Comparison of ENCODE assay signal across 9 mouse cellular contexts in genomic region chr2:152450241-152450640, GRCm38 (mm10). TPM values are rescaled to one million over a fixed set of nuclear protein-coding genes. Genes with fewer than 3 reads are reported as not detected.
A peak's percentile ranks its signal among the peaks of the same experiment; 100 is the strongest.
DNase-seq lines count a peak whose midpoint lies in the region; ATAC-seq lines count a peak whose summit lies in the region.
"Had no signal": no experiment of that assay in that cellular context is flagged by ENCODE, and none has a peak within 500 bp of the region (broad histone marks: within the 10 kb centered on the region; RNA-seq: fewer than 3 reads in every experiment).

No protein-coding gene starts in this region.

- H3K27ac ChIP-seq in midbrain, embryonic 14.5 days (replicated peaks; ENCODE audit: low read depth, low read length): no peak overlapping the region
- no peak overlapping the region for H3K27ac ChIP-seq in midbrain, embryonic 15.5 days
- H3K27ac ChIP-seq: heart, embryonic 13.5 days had no signal

- no peaks in the 10 kb centered on the region for H3K9me3 ChIP-seq in midbrain, embryonic 14.5 days (ENCODE audit: control insufficient read depth, low read length)
- H3K9me3 ChIP-seq in midbrain, embryonic 15.5 days: no peaks in the 10 kb centered on the region
- H3K9me3 ChIP-seq: heart, embryonic 13.5 days had no signal

- DNase-seq in CD4-positive, CD25-positive, alpha-beta regulatory T cell, adult 2 months (ENCODE audit: low read depth, low spot score): peak; percentile 51
- peak; percentile 84 for DNase-seq in midbrain, embryonic 14.5 days
- peak; percentile 68 for DNase-seq in cerebellum, adult 8-10 months
- DNase-seq in left cerebral cortex, postnatal 36 days (ENCODE audit: low spot score in 2 of 2): peak; percentile 57 to 66
- DNase-seq in retina, postnatal 7 days (ENCODE audit: low read depth, low spot score): peak; percentile 65

- no peak overlapping the region for H3K9ac ChIP-seq in midbrain, embryonic 14.5 days (replicated peaks; ENCODE audit: low read length)
- no peak overlapping the region for H3K9ac ChIP-seq in midbrain, embryonic 15.5 days
- H3K9ac ChIP-seq: heart, embryonic 13.5 days had no signal

- no peak overlapping the region for H3K4me2 ChIP-seq in midbrain, embryonic 14.5 days (ENCODE audit: low read length)
- no peak overlapping the region for H3K4me2 ChIP-seq in midbrain, embryonic 15.5 days
- H3K4me2 ChIP-seq: heart, embryonic 13.5 days had no signal

- ATAC-seq in CD4-positive, CD25-positive, alpha-beta regulatory T cell, adult 4 months: no peak
- ATAC-seq in midbrain, embryonic 14.5 days (ENCODE audit: low FRiP score, low TSS enrichment): no peak
- no peak for ATAC-seq in midbrain, embryonic 15.5 days (replicated peaks)
- ATAC-seq in hematopoietic stem cell, adult 5-6 weeks (replicated peaks in 1 of 2; ENCODE audit: insufficient read depth in 1 of 2, low FRiP score in 2 of 2, low TSS enrichment in 1 of 2, low read depth in 1 of 2, poor library complexity in 2 of 2, severe bottlenecking in 2 of 2): peak; percentile 58 to 75; a peak in 3 of 4 replicates

- WGBS in midbrain, embryonic 14.5 days: 5% methylated on average over 5 of the region's 5 CpGs
- WGBS in midbrain, embryonic 15.5 days: 6% methylated on average over 5 of the region's 5 CpGs

- intact Hi-C loops in left cerebral cortex, postnatal 36 days (cut with DNase I): loop anchor here (5.0 kb wide), 1 partner anchor 92 kb away; the partner anchor contains the start of gene Defb29

- H3K36me3 ChIP-seq in midbrain, embryonic 14.5 days (ENCODE audit: control insufficient read depth, insufficient read depth, low read length): no peaks in the 10 kb centered on the region
- H3K36me3 ChIP-seq in midbrain, embryonic 15.5 days (replicated peaks): no peaks in the 10 kb centered on the region
- H3K36me3 ChIP-seq: heart, embryonic 13.5 days had no signal

- H3K27me3 ChIP-seq in midbrain, embryonic 14.5 days (ENCODE audit: control insufficient read depth, insufficient read depth, low read length): no peaks in the 10 kb centered on the region
- no peaks in the 10 kb centered on the region for H3K27me3 ChIP-seq in midbrain, embryonic 15.5 days (replicated peaks)
- H3K27me3 ChIP-seq: heart, embryonic 13.5 days had no signal

- no peak overlapping the region for H3K4me3 ChIP-seq in midbrain, embryonic 14.5 days (replicated peaks; ENCODE audit: low read depth, low read length)
- H3K4me3 ChIP-seq in midbrain, embryonic 15.5 days: no peak overlapping the region
- H3K4me3 ChIP-seq: heart, embryonic 13.5 days had no signal

- H3K4me1 ChIP-seq in midbrain, embryonic 14.5 days (ENCODE audit: control insufficient read depth, insufficient read depth, low read length): no peaks in the 10 kb centered on the region
- H3K4me1 ChIP-seq in midbrain, embryonic 15.5 days: no peaks in the 10 kb centered on the region

RNA-seq across cellular contexts. Expression of gene Defb23, which starts 14.2 kb away (rescaled TPM):
- not detected for polyA plus RNA-seq in CD4-positive, CD25-positive, alpha-beta regulatory T cell, adult 4 months (2017; shearing (Covaris generic))
- not detected in 2 replicates for polyA plus RNA-seq in midbrain, embryonic 14.5 days (2014; fragmentation: Nextera tagmentation; extraction: Ambion mirVana)
- polyA plus RNA-seq in midbrain, embryonic 15.5 days (2015; fragmentation: Nextera tagmentation; extraction: Ambion mirVana): not detected in 2 replicates
- total RNA-seq in hematopoietic stem cell, adult 5-6 weeks (2017): not detected in 2 replicates
- total RNA-seq in left cerebral cortex, postnatal 36 days (2021): not detected
- polyA plus RNA-seq: heart, embryonic 13.5 days had no signal

RNA-seq across cellular contexts. Expression of gene Defb20, which starts 26.6 kb away (rescaled TPM):
- polyA plus RNA-seq in CD4-positive, CD25-positive, alpha-beta regulatory T cell, adult 4 months (2017; shearing (Covaris generic)): not detected
- polyA plus RNA-seq in midbrain, embryonic 14.5 days (2014; fragmentation: Nextera tagmentation; extraction: Ambion mirVana): not detected in 2 replicates
- not detected in 2 replicates for polyA plus RNA-seq in midbrain, embryonic 15.5 days (2015; fragmentation: Nextera tagmentation; extraction: Ambion mirVana)
- total RNA-seq in hematopoietic stem cell, adult 5-6 weeks (2017): not detected in 2 replicates
- not detected for total RNA-seq in left cerebral cortex, postnatal 36 days (2021)
- polyA plus RNA-seq: heart, embryonic 13.5 days had no signal

RNA-seq across cellular contexts. Expression of gene 6820408C15Rik, which starts 34.9 kb away (rescaled TPM):
- polyA plus RNA-seq in CD4-positive, CD25-positive, alpha-beta regulatory T cell, adult 4 months (2017; shearing (Covaris generic)): not detected
- polyA plus RNA-seq in midbrain, embryonic 14.5 days (2014; fragmentation: Nextera tagmentation; extraction: Ambion mirVana): 1.0 and 1.1 TPM in 2 replicates
- polyA plus RNA-seq in midbrain, embryonic 15.5 days (2015; fragmentation: Nextera tagmentation; extraction: Ambion mirVana): 1.9 and 2.5 TPM in 2 replicates
- not detected in 2 replicates for total RNA-seq in hematopoietic stem cell, adult 5-6 weeks (2017)
- 1 to 10 TPM; 2.1 to 3.6 TPM for total RNA-seq in left cerebral cortex, postnatal 36 days (2021)

RNA-seq across cellular contexts. Expression of gene Zcchc3, which starts 35.4 kb away (rescaled TPM):
- polyA plus RNA-seq in CD4-positive, CD25-positive, alpha-beta regulatory T cell, adult 4 months (2017; shearing (Covaris generic)): under 1 TPM; 0.57 to 0.75 TPM
- polyA plus RNA-seq in midbrain, embryonic 14.5 days (2014; fragmentation: Nextera tagmentation; extraction: Ambion mirVana): 18.0 and 19.3 TPM in 2 replicates
- 18.0 and 20.2 TPM in 2 replicates for polyA plus RNA-seq in midbrain, embryonic 15.5 days (2015; fragmentation: Nextera tagmentation; extraction: Ambion mirVana)
- total RNA-seq in hematopoietic stem cell, adult 5-6 weeks (2017): 5.8 and 5.9 TPM in 2 replicates
- total RNA-seq in left cerebral cortex, postnatal 36 days (2021): 10 to 100 TPM in 1 of 2 experiments, 1 to 10 TPM in 1; 9.5 to 11.3 TPM

RNA-seq across cellular contexts. Expression of gene Defb22, which starts 39.7 kb away (rescaled TPM):
- not detected for polyA plus RNA-seq in CD4-positive, CD25-positive, alpha-beta regulatory T cell, adult 4 months (2017; shearing (Covaris generic))
- polyA plus RNA-seq in midbrain, embryonic 14.5 days (2014; fragmentation: Nextera tagmentation; extraction: Ambion mirVana): not detected in 2 replicates
- not detected in 2 replicates for polyA plus RNA-seq in midbrain, embryonic 15.5 days (2015; fragmentation: Nextera tagmentation; extraction: Ambion mirVana)
- not detected in 2 replicates for total RNA-seq in hematopoietic stem cell, adult 5-6 weeks (2017)
- not detected for total RNA-seq in left cerebral cortex, postnatal 36 days (2021)
- polyA plus RNA-seq: heart, embryonic 13.5 days had no signal

Comparison
In these comparisons a context has a peak if more than half of its experiments do, and no peak if none do; other contexts are left out.
1. ATAC-seq: peak in hematopoietic stem cell, adult 5-6 weeks (2 of 2); none in CD4-positive, CD25-positive, alpha-beta regulatory T cell, adult 4 months (single experiment), midbrain, embryonic 14.5 days (single experiment) and midbrain, embryonic 15.5 days (single experiment).
2. Peak in every context shown above with its lines, with median percentiles within 50 percentile points of each other: DNase-seq.